Mouse (Mus musculus): ENCODE measurements around the gene Parp16. TPM values are rescaled to one million over a fixed set of nuclear protein-coding genes. Genes with fewer than 3 reads are reported as not detected.
"Not testable (repeated sequence)": the region's sequence is repeated elsewhere in the genome, so short reads cannot be mapped to it uniquely, and the experiment has no call there.

Parp16 gene
- polyA plus RNA-seq, 1 experiment: 2.9 TPM

DNA sequence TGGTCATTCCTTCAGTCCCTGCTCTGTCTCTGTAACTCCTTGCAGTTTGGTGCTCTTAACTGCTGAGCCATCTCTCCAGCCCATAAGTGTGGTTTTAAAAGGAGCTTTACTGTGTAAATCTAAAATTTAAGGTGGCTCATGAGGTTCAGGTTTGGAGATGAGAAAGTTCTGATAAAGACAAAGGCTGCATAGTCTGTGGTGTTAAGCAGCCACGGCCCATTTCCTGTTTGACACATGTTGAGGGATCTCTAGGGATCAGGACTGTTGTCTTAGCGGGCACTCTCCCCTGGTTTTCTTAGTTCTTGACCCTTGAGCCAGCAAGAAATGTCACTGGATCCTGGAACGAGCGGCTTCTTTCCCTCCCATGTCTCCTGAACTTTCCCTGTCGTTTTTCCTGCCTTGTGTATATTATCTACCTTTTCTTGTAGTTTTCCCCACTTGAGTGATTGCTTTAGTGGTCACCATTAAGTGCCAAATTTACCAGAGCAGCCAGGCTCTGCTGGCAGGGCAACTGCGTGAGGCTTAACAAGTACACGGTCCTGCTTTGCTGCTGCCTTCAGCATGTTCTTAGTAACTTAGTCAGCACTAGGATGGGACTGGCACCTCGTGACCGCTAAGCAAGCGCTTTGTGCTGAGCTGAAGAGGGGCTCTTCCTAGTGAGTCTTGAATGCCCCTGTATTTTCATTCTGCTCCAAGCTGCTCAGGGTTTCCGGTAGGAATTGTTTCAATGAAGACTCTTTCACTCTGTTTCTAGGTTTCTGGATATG is 10.1 kb downstream of the Parp16 start:
- H3K4me1 ChIP-seq (ENCODE audit: control insufficient read depth, insufficient read depth, low read length): peaks cover 1% of the 10 kb centered on the region
- no peak for TF ChIP-seq POLR2A (IDR thresholded peaks at IDR 0.05; ENCODE audit: borderline replicate concordance, low read depth, low read length)
- TF ChIP-seq CTCF (IDR thresholded peaks at IDR 0.05; ENCODE audit: low read depth, low read length): no peak
- H3K4me3 ChIP-seq (ENCODE audit: insufficient read depth, low read length): no peak overlapping the region
- no peak overlapping the region for H3K27ac ChIP-seq (ENCODE audit: insufficient read depth, low read depth, low read length)

DNA sequence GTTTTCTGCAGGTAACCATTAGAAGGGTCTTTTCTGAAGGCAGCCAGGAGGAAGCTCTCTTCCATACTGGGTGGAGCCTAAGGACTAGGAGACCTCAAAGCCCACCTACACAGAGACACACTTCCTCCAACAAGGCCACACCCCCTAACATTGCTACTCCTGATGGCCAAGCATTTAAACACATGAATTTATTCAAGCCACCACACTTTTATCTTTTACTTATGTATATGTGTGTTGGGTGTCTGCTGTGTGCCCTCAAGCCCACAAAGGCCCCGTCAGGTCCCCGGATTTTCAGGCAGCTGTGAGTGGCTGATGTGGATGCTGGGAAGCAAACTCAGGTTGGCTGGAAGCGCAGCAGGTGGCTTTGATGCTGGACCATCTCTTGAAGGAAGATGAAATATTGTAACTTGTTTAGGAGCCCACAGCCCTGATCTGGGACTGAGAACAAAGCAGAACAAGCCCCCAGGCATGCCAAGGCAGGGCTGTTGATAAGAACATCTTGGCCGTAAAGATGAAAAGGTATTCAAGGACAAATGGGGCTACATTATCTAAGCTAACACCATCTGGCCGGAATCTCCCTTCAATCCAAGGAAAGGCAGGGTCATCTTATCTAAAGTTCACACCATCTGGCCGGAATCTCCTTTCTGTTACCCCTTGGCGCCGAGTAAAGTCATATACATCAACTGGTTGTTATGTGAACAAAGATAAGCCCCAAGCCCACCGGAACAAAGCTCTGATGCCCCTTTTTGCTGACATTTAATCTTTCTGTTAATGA is 12.1 kb downstream of the Parp16 start:
- H3K4me1 ChIP-seq (ENCODE audit: control insufficient read depth, insufficient read depth, low read length); H3K4me3 ChIP-seq (ENCODE audit: insufficient read depth, low read length): not testable (repeated sequence)

DNA sequence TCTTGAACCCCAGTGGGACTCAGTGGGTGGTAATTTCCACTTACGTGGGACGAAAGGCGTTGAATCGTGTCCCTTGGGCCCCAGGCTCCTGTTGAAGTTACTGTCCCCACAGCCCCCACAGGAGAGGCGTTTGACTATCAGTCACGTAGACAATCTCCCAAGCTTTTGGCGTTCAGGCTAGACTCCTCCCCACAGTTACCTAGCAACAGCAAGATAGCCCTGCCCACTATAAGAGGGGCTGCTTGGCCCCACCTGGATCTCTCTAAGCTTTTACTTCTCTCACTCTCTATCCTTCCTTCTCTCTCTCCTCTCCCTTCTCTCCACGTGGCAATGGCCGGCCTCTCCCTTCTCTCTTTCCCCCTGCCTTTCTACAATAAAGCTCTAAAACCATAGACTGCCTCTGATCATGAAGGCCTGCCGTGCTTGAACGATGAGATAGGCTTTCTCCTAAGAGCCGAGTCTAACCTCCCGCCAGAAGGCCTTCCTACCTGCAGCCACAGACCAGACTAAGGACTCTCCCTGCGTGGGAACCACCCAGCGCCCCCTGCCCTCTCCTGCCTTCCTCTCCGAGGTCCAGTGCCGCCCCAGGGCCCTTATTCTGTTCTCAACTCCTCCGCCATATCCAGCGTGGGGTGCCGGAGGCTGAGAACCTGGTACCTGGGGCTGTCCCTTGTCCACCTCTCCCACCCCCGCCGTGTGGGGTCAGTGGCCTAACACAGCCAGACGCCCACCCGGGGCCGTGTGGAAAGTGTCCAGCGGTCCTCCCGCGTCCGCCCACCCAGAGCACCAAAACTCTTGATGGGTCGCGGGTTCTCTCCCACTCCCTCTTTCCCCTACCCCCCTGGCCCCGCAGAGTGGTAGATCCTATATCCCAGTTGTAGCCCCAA is 13.4 kb downstream of the Parp16 start:
- Histone ChIP-seq H3K4me3 (ENCODE audit: insufficient read depth, low read length) (no peak overlapping the region), H3K27ac (ENCODE audit: insufficient read depth, low read depth, low read length) (no peak overlapping the region), H3K4me1 (ENCODE audit: control insufficient read depth, insufficient read depth, low read length) (no peaks in the 10 kb centered on the region)
- TF ChIP-seq CTCF (IDR thresholded peaks at IDR 0.05; ENCODE audit: low read depth, low read length) (no peak), POLR2A (IDR thresholded peaks at IDR 0.05; ENCODE audit: borderline replicate concordance, low read depth, low read length) (no peak)

More for the DNA sequence above, 12.1 kb downstream of the Parp16 start:
- H3K27ac ChIP-seq (ENCODE audit: insufficient read depth, low read depth, low read length): not testable (repeated sequence)

DNA sequence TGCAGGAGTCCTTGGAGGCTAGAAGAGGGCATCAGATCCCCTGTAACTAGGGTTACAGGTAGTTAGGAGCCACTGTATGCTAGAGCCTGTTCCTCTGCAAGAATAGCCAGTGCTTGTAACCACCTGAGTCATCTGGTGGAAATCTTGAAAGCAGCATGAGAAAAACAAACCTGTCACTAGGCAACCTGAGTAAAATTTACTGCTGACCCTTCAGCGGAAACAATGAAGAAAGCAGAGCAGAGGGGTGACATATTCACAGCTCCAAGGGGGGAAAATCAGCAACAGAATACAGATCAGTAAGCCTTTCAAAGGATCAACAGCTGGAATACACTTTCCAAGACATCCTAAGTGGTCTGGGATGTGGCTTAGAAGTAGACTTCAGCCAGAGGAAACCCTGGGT is 16.4 kb downstream of the Parp16 start:
- Histone ChIP-seq H3K4me3 (ENCODE audit: insufficient read depth, low read length) (no peak overlapping the region), H3K27ac (ENCODE audit: insufficient read depth, low read depth, low read length) (no peak overlapping the region), H3K4me1 (ENCODE audit: control insufficient read depth, insufficient read depth, low read length) (peaks cover 3% of the 10 kb centered on the region)
- TF ChIP-seq POLR2A (IDR thresholded peaks at IDR 0.05; ENCODE audit: borderline replicate concordance, low read depth, low read length) (no peak), CTCF (IDR thresholded peaks at IDR 0.05; ENCODE audit: low read depth, low read length) (no peak)

DNA sequence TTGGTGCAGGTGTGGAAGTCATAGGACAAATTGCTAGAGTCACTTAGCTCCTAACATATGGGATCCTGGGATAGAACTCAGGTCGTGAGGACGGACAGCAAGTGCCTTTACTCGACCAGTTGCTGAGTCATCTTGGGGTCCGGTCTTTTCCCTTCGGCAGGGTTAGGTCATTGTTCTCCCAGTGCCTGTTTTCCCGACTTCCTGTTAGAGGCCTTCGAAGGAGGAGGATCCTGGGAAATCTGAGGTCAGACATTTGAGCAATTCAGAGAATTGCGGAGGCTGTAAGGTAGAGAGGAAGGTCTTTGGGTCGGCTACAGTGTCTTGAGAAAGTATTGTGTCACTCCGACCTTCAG is 19.2 kb downstream of the Parp16 start:
- Histone ChIP-seq H3K4me3 (ENCODE audit: insufficient read depth, low read length) (peak overlapping the region; percentile 80), H3K4me1 (ENCODE audit: control insufficient read depth, insufficient read depth, low read length) (peaks cover 7% of the 10 kb centered on the region), H3K27ac (ENCODE audit: insufficient read depth, low read depth, low read length) (peak overlapping the region; percentile 86)
- TF ChIP-seq POLR2A (IDR thresholded peaks at IDR 0.05; ENCODE audit: borderline replicate concordance, low read depth, low read length) (no peak), CTCF (IDR thresholded peaks at IDR 0.05; ENCODE audit: low read depth, low read length) (no peak)

DNA sequence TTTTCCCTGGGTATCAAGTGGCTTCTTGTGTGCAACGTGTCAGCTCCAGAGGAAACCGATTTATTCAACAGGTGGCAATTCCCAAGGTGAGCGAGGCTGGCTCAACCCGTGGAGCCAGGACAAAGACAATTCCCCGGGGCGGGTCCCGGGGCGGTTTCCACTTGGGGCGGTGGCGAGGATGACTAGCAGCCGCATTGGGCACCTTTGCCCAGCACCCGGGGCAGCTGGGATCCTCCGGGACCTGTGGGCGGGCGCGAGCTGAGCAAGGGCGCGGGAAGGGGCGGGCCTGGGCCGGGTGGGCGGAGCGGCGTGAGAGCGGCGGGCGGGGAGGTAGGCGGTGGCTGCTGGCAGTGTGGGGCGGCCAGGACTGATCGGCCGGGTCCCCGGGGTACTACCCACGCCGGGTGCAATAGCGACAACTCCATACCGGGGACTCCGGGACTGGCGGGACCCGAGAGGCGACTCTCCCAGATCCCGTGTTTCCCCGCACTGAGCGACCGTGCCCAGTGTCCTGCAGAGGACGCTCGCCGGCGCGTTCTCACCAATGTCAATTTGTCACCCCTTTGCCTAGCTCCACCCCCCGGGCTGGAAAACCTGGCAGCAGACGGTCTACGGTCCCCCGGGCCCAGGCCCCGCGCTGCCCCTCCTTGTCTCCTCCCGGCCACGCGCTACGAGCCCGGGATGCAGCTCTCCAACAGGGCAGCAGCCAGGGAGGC is 19.8 kb downstream of the Parp16 start:
- Histone ChIP-seq H3K4me1 (ENCODE audit: control insufficient read depth, insufficient read depth, low read length) (peaks cover 7% of the 10 kb centered on the region), H3K4me3 (ENCODE audit: insufficient read depth, low read length) (peak overlapping the region; percentile 80), H3K27ac (ENCODE audit: insufficient read depth, low read depth, low read length) (peak overlapping the region; percentile 86)
- 0 out of 2 replicates have a peak, but pooled peaks have one; percentile 0 for TF ChIP-seq POLR2A (IDR thresholded peaks at IDR 0.05; ENCODE audit: borderline replicate concordance, low read depth, low read length)
- TF ChIP-seq CTCF (IDR thresholded peaks at IDR 0.05; ENCODE audit: low read depth, low read length): peak; percentile 53

DNA sequence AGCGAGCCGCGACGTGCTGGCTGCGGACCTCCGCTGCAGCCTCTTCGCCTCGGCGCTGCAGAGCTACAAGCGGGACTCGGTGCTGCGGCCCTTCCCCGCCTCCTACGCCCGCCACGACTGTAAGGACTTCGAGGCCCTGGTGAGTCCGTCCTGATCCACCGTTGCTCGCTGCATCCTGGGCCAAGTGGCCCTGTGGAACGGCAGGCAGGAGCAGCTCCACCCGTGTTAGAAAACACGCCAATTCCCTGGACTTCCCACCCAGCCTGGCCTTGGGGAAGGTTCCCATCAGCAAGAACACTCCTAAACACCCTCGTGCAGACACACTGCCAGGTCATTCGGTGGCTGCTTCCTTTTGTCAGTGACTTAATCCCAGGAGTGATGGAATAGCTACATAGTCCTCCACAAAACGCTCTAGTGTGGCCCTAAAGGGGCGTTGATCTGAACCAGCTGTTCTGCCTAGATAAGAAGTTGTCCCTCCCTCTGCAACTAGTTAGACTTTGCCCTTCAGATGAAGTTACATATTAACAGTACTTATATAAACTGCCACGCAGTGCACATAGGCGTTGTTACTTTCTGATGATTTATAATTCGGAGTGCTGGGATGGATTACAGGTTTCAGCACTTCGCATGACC is 20.5 kb downstream of the Parp16 start:
- TF ChIP-seq CTCF (IDR thresholded peaks at IDR 0.05; ENCODE audit: low read depth, low read length): no peak
- no peak for TF ChIP-seq POLR2A (IDR thresholded peaks at IDR 0.05; ENCODE audit: borderline replicate concordance, low read depth, low read length)
- H3K4me1 ChIP-seq (ENCODE audit: control insufficient read depth, insufficient read depth, low read length): peaks cover 7% of the 10 kb centered on the region
- peak overlapping the region; percentile 21; the same call in 1 of the 2 replicates for H3K27ac ChIP-seq (ENCODE audit: insufficient read depth, low read depth, low read length)
- H3K4me3 ChIP-seq (ENCODE audit: insufficient read depth, low read length): peak overlapping the region; percentile 80

DNA sequence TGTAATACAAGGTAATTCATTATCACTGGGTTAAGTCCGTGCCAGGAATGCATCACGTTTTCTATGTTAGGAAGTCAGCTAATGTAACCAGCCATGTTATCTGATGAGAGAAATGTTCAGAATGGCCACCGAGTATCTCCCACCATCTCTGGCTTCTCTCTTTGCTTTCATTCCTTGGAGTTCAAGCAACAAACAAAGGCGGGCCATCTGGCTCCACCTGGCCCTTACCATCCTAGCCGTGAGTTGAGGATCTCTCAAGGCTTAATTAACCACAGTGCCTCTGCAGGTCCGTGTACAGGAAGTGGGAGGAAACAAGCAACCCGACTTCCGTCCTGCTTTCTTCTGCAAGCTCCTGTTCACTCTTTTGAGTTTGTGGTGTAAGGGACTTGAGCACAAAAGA is 21.8 kb downstream of the Parp16 start:
- no peak for TF ChIP-seq CTCF (IDR thresholded peaks at IDR 0.05; ENCODE audit: low read depth, low read length)
- TF ChIP-seq POLR2A (IDR thresholded peaks at IDR 0.05; ENCODE audit: borderline replicate concordance, low read depth, low read length): no peak
- no peak overlapping the region for H3K27ac ChIP-seq (ENCODE audit: insufficient read depth, low read depth, low read length)
- H3K4me1 ChIP-seq (ENCODE audit: control insufficient read depth, insufficient read depth, low read length): peaks cover 7% of the 10 kb centered on the region
- no peak overlapping the region for H3K4me3 ChIP-seq (ENCODE audit: insufficient read depth, low read length)

DNA sequence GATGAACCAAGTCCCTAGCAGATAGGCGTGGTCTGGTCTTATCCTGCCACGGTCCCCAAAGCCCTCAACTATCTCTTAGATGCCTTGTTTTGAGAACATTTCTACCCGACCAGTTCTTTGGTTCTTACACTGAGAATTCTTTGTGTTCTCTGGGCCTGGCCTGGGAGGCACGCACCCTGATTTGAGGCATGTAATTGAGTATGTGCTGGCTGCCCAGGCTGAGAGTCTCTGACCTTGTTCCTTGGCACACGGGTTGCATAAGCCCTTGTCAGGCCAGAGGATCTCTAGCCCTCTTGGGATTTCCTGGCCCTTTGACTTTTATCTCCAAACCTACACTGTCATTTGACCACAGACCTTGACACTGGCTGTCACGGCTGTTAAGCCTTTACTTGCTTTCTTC is 22.5 kb downstream of the Parp16 start:
- peaks cover 7% of the 10 kb centered on the region for H3K4me1 ChIP-seq (ENCODE audit: control insufficient read depth, insufficient read depth, low read length)
- H3K27ac ChIP-seq (ENCODE audit: insufficient read depth, low read depth, low read length): no peak overlapping the region
- TF ChIP-seq CTCF (IDR thresholded peaks at IDR 0.05; ENCODE audit: low read depth, low read length): no peak
- TF ChIP-seq POLR2A (IDR thresholded peaks at IDR 0.05; ENCODE audit: borderline replicate concordance, low read depth, low read length): no peak
- H3K4me3 ChIP-seq (ENCODE audit: insufficient read depth, low read length): no peak overlapping the region
